Mouse (Mus musculus) kidney, embryonic 16.5 days (tissue): ENCODE results near the gene Pitx1. TPM values are rescaled to one million over a fixed set of nuclear protein-coding genes. Genes with fewer than 3 reads are reported as not detected.

Experiments used
- ATAC-seq: fragments of 200-750 bp; cut with Nextera tagmentation; 2 replicates; pipeline ENCODE4 v1.8.0; 2017; ENCODE audit warnings: moderate TSS enrichment; ENCODE audit not compliant: low FRiP score, low TSS enrichment
- H3K27ac ChIP-seq: fragments of 300-500 bp; sonication (generic); 2 replicates; pipeline ENCODE4 v1.5.1; 2014; ENCODE audit warnings: low read length
- H3K27me3 ChIP-seq: fragments of 300-500 bp; sonication (generic); 2 replicates; pipeline ENCODE4 v1.6.1; 2014; ENCODE audit warnings: low read length, control low read depth, mixed read lengths; ENCODE audit not compliant: insufficient read depth
- H3K36me3 ChIP-seq: fragments of 300-500 bp; sonication (generic); 2 replicates; pipeline ENCODE4 v1.6.1; 2014; ENCODE audit warnings: low read length, control low read depth, mixed read lengths; ENCODE audit not compliant: insufficient read depth
- H3K4me1 ChIP-seq: fragments of 300-500 bp; sonication (generic); 2 replicates; pipeline ENCODE4 v1.6.1; 2014; ENCODE audit warnings: low read length, control low read depth, mixed read lengths; ENCODE audit not compliant: insufficient read depth
- H3K4me2 ChIP-seq: fragments of 300-500 bp; sonication (generic); replicated peaks from 2 replicates; pipeline ENCODE4 v1.6.1; 2014; ENCODE audit warnings: low read depth, low read length
- H3K4me3 ChIP-seq: fragments of 300-500 bp; sonication (generic); 2 replicates; pipeline ENCODE4 v1.5.1; 2014; ENCODE audit warnings: mild to moderate bottlenecking, low read length
- H3K9ac ChIP-seq: fragments of 300-500 bp; sonication (generic); replicated peaks from 2 replicates; pipeline ENCODE4 v1.6.1; 2014; ENCODE audit warnings: low read length
- H3K9me3 ChIP-seq: fragments of 300-500 bp; sonication (generic); 2 replicates; pipeline ENCODE4 v1.6.1; 2016; ENCODE audit warnings: low read length, control low read depth
- WGBS: fragments of 180-500 bp; shearing (Covaris S2); extraction: QIAGEN DNeasy Blood & Tissue Kit; methylation state at CpG from one replicate; pipeline ENCODE4 v1.1.7; 2014; 5-methylcytosine and 5-hydroxymethylcytosine counted together
- polyA plus RNA-seq: library from polyadenylated mRNA; unstranded; fragments of >200 nt; fragmentation: Nextera tagmentation; extraction: Ambion mirVana; gene quantifications from 2 replicates; pipeline ENCODE4 v1.2.1, GENCODE M21; 2015

Gene Pitx1
- polyA plus RNA-seq, 1 experiment from 2014 or later: 2.1 TPM

DNA sequence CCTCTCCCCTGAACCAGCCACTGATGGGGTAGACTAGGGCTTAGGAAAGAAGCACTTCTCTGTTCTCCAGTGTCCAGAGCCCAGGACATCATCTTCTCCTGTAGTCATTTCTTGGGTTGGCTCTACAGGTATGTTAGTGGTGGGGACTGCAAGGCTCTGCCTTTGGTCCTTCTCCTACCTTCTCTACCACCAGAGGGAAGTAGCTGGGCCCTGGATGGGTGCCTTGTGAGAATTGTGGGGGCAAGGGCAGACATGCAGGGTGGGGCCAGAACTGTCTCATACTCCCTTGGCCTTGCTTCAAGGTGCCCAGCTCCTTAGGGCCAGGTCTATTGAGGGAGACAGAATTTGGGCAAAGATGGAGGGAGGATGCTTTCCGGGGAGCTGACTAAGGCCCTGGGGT is 3.4 kb downstream of the Pitx1 start:
- no peak overlapping the region for H3K4me3 ChIP-seq
- no peaks in the 10 kb centered on the region for H3K36me3 ChIP-seq
- no peak overlapping the region for H3K27ac ChIP-seq
- peaks cover 97% of the 10 kb centered on the region for H3K27me3 ChIP-seq
- no peak for ATAC-seq
- H3K4me2 ChIP-seq: no peak overlapping the region
- no peak overlapping the region for H3K9ac ChIP-seq
- H3K9me3 ChIP-seq: no peaks in the 10 kb centered on the region
- H3K4me1 ChIP-seq: peaks cover 24% of the 10 kb centered on the region
- 17% methylated on average over 1 of the region's 1 CpGs for WGBS

DNA sequence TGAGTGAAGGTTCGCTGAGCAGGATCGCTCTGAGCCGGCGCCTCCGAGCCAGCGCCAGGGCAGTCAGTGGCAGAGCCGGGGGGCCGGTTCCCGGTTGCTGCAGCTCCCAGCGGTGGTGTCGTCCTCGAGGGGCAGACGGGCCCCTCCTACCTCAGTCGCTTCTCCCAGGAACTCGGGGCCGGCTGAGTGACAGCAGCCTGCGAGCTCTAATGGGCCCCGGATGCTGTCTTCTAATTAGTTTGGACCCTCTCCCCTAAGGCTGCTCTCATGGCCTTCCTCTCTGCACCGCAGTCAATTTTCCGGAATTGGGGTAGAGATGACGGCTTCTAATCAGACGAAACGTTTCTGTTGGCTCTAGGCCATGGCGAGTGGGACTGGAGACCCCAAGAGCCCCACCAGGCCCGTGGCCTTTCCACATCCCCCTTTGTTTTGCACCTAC is 4.3 kb downstream of the Pitx1 start:
- 2% methylated on average over 25 of the region's 25 CpGs for WGBS
- Histone ChIP-seq H3K27me3 (peaks cover 93% of the 10 kb centered on the region), H3K9me3 (no peaks in the 10 kb centered on the region), H3K4me2 (peak overlapping the region; percentile 51), H3K4me1 (peaks cover 24% of the 10 kb centered on the region), H3K9ac (no peak overlapping the region), H3K27ac (no peak overlapping the region), H3K4me3 (peak overlapping the region; percentile 40; the same call in 1 of the 2 replicates), H3K36me3 (no peaks in the 10 kb centered on the region)
- 0 out of 2 replicates have a peak, but pooled peaks have one; percentile 32 for ATAC-seq

DNA sequence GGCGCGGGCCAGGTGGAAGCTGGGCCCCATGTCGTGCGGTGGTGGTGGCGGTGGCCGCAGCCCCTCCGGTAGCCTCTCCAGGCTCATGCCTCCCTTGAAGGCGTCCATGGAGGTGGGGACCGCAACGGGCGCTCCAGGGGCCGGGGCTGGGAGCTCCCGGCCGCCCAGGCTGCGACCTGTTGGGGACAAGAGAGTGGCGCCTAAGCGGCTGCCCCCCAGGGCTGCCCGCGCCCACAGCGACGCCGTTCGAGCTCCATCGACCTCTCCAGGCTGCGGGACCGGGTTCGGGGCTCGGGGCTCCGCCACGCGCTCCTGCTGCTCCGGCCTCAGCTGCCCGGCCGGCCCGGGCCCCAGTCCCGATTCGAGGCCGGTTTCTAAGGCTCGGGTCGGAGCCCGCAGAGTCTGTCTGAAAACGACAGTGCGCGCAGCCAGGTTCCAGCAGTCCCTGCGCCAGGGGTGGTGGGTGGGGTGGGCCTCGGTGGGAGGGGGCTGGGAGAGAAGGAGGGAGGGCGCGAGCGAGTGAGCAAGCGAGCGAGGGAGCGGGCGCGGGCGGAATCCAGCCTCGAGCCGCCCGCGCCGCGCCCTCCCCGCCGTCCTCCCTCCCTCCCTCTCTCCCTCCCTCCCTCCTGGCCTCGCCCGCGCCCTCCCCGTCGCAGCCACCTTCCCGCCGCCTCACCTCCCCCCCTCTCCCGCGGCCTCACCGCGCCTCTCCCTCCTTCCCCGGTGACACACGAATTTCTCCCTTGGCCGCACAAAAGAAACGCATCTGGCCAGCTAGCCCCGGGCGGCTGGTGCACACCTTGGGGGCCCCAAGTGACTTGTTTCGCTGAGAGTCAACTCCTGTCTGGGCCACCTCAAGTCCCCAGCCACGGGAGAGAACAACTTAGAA is 4.9 kb downstream of the Pitx1 start:
- peak overlapping the region; percentile 40 for H3K4me3 ChIP-seq
- peak overlapping the region; percentile 15 for H3K9ac ChIP-seq
- WGBS: under 1% methylated on average over 52 of the region's 82 CpGs
- no peak overlapping the region for H3K27ac ChIP-seq
- ATAC-seq: peak; percentile 33; the same call in 1 of the 2 replicates
- H3K4me1 ChIP-seq: peaks cover 23% of the 10 kb centered on the region
- H3K36me3 ChIP-seq: no peaks in the 10 kb centered on the region
- H3K4me2 ChIP-seq: peak overlapping the region; percentile 51
- no peaks in the 10 kb centered on the region for H3K9me3 ChIP-seq
- peaks cover 90% of the 10 kb centered on the region for H3K27me3 ChIP-seq

DNA sequence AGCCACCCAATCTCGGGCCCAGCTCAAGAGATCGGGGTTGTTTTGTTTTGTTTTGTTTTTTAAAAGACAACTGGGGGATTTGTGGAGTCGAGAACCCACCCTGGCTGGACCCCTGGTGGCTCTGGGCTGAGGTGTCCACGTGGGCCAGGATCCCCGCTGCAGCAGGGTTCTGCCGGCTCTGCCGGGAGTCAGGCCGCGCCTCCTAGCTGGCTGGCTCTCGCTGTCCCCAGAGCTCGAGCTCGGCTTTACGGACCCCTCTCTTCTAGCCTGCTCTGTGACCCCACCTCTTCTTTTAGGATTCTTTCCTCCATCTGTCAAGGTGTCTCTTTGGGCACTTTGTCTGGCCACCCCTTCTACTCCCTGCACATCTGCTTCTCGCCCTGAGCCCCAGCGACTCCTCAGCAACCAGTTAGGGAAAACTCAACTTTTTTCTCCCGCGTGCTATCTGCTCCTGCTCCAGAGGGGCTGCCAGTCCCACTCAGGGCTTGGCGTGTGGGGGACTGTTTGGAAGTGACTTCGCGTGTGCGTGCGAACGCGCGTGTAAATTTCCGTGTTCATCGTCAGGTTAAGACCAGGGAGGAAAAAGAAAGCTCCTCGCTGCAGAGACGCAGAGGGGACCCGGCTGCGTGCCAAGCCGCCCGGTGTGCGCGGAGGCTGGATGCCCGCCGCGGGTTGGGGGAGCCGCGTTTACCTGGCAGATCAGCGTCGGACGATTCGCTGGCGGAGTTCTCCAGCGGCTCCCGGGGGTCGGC is 5.7 kb downstream of the Pitx1 start:
- no peak overlapping the region for H3K9ac ChIP-seq
- peak overlapping the region; percentile 51 for H3K4me2 ChIP-seq
- 1% methylated on average over 45 of the region's 48 CpGs for WGBS
- H3K27me3 ChIP-seq: peaks cover 90% of the 10 kb centered on the region
- H3K4me1 ChIP-seq: peaks cover 24% of the 10 kb centered on the region
- no peaks in the 10 kb centered on the region for H3K36me3 ChIP-seq
- H3K9me3 ChIP-seq: no peaks in the 10 kb centered on the region
- H3K4me3 ChIP-seq: peak overlapping the region; percentile 40
- no peak overlapping the region for H3K27ac ChIP-seq
- no peak for ATAC-seq

DNA sequence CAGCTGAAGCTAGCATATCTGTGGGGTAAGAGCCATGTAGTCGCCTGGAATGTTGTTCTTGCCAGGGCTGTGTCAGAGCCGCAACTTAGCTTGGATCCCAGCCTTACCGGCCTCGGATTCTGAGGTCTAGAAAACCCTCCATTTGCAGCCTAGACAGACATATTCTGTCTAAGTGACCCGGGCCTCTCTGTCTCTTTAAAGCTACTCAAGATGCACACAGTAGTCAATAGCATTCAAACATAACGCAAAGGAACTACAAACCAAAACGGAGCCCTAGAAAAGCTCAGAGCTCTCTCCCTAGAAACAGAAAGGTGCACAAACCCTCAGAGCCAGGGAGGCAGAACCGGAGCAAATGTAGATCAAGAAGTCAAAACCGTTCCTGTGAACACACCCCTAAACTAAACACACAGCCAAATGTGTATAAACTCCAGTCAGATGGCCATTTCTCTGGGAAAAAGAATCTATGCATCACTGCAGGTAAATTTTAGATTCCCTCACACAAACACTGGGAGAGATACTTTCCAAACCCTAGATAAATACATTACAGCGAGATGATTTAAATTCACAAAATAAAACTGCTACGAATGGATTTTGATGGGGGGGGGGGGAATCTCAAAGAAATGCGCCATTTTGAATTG is 6.9 kb downstream of the Pitx1 start:
- peaks cover 27% of the 10 kb centered on the region for H3K4me1 ChIP-seq
- no peak overlapping the region for H3K9ac ChIP-seq
- H3K4me2 ChIP-seq: no peak overlapping the region
- H3K4me3 ChIP-seq: no peak overlapping the region
- no peaks in the 10 kb centered on the region for H3K36me3 ChIP-seq
- ATAC-seq: no peak
- no peak overlapping the region for H3K27ac ChIP-seq
- peaks cover 90% of the 10 kb centered on the region for H3K27me3 ChIP-seq
- WGBS: 4% methylated on average over 12 of the region's 12 CpGs
- H3K9me3 ChIP-seq: no peaks in the 10 kb centered on the region

DNA sequence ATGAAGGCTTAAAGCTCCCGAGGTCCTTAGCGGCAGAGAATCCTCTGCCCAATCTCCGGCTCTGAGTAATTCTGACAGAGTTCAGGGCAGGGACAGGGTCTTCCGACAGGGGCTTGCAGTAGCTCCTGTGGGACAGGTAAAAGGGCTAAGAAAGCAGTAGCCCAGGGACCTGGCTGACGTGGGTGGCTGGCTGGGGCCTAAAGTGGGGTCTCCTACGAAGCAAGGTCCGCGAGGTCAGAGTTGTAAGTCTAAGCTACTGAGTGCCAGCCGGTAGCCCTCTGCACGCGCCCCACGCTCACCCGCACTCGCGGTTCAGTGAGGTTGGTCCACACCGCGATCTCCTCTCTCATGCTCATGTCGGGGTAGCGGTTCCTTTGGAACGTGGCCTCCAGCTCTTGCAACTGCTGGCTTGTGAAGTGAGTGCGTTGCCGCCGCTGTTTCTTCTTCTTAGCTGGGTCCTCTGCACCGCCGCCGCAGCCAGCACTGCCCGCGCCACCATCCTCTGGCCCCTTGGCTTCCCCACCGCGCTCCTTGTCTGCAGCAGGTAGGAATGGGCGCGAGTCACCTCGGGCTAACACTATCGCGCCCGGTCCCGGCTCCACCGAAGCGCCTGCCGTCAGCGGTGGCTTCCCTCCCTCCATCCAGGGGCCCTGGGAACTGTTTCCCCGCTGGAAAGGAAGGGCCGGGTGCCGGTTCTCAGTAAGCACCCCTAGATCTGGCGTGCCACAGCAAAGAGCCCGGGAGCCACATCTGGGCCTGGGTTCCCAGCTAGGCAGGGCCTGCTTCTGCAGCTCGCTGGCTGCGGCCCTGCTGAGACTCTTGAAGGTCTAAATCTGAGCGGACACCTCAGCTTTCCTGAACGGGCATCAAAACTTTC is 7.6 kb downstream of the Pitx1 start:
- Histone ChIP-seq H3K27ac (no peak overlapping the region), H3K9ac (no peak overlapping the region), H3K4me1 (peaks cover 27% of the 10 kb centered on the region), H3K9me3 (no peaks in the 10 kb centered on the region), H3K36me3 (no peaks in the 10 kb centered on the region), H3K4me2 (no peak overlapping the region), H3K4me3 (peak overlapping the region; percentile 7; the same call in 1 of the 2 replicates), H3K27me3 (peaks cover 90% of the 10 kb centered on the region)
- under 1% methylated on average over 50 of the region's 50 CpGs for WGBS
- ATAC-seq: no peak

DNA sequence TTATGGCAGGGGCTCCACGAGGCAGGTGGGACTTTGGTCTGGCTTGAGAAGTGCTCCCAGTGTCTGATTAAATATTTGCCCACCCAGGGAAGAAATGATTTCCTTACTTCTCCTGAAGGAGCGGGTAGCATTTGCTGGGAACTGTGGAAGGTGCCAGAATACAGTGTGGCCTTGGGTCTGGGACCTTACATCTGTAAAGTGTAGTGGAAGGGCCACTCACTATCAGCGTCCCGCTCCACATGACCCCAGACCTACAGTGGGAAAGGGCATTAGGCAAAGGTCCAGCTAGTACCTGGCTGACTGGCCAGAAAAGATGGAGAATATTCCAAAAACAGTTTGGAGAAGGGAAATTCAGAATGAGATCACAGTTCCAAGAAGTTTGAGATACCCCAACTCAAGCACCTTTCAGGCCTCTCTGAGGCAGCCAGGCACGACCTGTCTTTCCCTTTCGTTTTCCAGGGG is 8.3 kb downstream of the Pitx1 start:
- H3K4me3 ChIP-seq: peak overlapping the region; percentile 7; the same call in 1 of the 2 replicates
- no peaks in the 10 kb centered on the region for H3K36me3 ChIP-seq
- H3K9ac ChIP-seq: no peak overlapping the region
- no peak overlapping the region for H3K4me2 ChIP-seq
- ATAC-seq: no peak
- peaks cover 27% of the 10 kb centered on the region for H3K4me1 ChIP-seq
- peaks cover 90% of the 10 kb centered on the region for H3K27me3 ChIP-seq
- 3% methylated on average over 6 of the region's 6 CpGs for WGBS
- H3K27ac ChIP-seq: no peak overlapping the region
- H3K9me3 ChIP-seq: no peaks in the 10 kb centered on the region

DNA sequence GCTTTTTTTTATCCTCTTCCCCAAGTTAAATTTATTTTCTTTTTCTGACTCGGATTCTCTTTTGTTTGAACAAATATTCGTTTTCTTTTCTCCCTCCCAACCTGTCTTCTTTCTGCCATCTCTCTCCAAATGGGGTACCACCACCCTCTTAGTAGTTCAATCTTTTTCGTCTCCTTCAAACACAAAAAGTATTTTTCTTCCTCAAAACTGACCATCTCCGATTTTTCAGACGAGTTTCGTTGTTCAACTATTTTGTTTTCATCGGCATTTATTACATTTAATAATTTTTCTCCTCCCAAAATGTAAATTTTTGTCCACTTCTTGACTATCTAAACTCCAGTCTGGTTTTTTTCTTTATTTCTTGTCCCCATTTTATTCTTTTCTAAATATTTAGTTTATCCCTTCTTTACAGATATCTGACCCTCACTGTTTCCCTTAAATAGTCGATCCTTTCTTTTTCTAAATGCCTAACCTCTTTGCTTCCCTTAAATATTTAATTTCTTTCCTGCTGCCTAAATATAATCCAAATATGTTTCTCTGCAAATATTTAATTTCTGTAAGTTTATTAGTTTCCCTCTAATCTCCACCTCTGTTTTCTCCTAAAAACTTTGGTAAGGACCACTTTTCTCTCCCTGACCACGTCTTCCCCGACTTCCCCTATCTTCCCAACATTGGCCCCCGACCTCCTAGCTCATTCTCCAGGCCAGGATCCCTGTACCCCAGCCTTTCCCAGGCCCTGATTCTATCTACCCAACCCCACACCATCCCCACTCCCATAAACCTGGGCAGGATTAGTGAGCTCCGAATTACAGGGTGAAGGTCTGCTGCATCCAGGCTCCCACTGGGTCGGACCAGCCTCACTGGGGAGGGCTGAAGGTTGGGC is 9.0 kb downstream of the Pitx1 start:
- Histone ChIP-seq H3K4me3 (no peak overlapping the region), H3K9me3 (no peaks in the 10 kb centered on the region), H3K36me3 (no peaks in the 10 kb centered on the region), H3K27me3 (peaks cover 87% of the 10 kb centered on the region), H3K4me1 (peaks cover 27% of the 10 kb centered on the region), H3K4me2 (no peak overlapping the region), H3K27ac (no peak overlapping the region), H3K9ac (no peak overlapping the region)
- WGBS: 4% methylated on average over 13 of the region's 13 CpGs
- no peak for ATAC-seq
